Mouse (Mus musculus) induced T-regulatory cell, adult 2 months (primary cell): Measurements from ENCODE around the gene Cd46.
A peak's percentile ranks its signal among the peaks of the same experiment; 100 is the strongest.

Experiments used
- DNase-seq: peaks from one replicate; pipeline ENCODE4 v3.0.0-alpha.2; 2012; ENCODE audit warnings: low read depth

Gene Cd46

DNA sequence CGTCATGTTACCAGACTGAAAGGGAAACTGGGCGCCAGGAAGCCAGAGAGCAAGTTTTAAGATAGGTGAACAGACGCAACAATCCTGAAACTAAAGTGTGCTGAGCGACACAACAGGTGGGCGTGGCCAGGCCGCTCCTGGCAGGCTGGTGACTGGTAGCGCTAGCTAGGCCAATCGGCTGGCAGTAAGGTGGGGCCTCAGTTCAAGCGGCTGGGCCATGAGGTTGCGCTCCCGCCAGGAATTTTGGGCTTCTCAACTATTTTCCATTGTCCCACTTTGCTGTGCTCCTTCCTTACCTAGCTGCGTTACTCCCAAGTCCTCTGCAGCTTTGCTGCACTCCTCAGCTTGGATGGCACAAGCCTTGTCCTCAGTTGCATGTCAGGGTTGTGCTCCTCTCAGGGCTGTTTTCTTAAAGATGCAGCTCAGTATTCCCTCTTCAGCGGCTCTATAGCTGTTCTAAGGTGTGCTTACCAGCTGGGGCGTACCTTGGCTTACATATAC is at the start of gene Cd46:
Cd46 (minus strand) TSS at position 30 of the 501 bp plus-strand sequence.
- peak; percentile 85 for DNase-seq

DNA sequence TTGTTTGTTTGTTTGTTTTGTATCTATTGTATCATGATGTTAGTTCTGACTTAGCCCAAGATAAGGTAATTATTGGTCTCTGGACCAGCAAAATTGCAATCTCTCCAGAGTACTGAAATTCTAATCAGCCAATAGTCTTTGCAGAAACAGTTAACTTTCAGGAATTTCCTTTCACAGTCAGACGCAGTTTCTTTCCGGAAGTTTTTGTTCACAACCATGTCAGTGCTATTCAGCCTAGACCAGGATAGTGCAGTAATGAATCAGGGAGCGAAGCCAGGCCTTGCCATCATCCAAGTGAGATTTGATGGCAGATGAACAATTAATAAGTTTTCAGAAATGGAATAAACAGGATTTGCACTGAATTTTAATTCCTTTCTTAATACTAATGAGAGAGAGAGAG is 40.0 kb upstream of the Cd46 start:
- no peak for DNase-seq

DNA sequence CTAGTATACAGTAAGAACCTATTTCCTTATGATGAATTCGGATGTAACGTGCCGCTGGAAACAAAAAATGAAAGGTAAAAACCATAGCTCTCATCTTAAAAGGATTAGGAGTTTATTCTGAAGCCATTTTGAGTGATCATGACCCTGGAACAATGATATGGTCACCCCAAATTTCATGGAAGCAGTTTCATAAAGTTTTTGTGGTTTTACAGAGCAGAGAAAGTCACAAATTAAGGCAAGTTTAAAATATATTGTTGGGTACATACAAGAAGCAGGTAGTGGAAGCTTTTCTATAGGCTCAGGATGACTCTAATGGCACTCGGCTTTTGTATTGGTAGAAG is 39.6 kb upstream of the Cd46 start:
- DNase-seq: no peak

DNA sequence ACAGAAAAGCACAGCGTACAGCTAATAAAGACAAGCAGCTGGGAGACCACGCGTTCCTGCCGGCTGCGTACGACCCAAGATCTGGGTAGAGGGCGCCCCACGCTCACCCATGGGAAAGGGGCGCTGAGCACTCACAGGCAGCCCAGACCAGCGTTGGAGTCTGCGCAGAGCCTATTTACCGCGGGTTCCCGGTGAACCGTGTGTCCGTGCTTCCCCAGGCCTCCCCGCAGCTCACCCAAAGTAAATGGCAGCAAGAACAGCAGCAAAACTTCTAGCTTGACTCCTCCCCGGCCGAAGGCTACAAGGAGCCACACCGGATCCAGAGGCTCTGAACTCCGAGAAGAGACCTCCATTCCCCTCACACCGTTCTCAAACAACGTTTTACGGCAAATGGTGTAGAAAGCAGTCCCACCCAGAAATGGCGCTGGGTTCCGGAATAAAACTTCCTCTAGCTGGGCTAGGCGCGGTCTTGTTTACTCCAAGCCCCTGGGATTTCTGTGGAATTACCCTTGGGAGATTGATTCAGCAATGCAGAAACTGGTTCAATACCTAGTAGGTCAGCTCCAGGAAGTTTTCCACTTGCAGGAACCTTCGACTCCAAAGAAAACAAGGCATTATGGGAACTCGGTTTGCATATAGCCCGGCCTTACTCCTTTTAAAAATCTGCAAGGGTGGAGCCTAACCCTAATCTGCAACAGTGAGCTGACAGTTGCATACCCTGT is 39.1 kb upstream of the Cd46 start, which contains the start of gene Cr1l:
Cr1l (minus strand) TSS at position 634 of the 722 bp plus-strand sequence.
- DNase-seq: peak; percentile 93

DNA sequence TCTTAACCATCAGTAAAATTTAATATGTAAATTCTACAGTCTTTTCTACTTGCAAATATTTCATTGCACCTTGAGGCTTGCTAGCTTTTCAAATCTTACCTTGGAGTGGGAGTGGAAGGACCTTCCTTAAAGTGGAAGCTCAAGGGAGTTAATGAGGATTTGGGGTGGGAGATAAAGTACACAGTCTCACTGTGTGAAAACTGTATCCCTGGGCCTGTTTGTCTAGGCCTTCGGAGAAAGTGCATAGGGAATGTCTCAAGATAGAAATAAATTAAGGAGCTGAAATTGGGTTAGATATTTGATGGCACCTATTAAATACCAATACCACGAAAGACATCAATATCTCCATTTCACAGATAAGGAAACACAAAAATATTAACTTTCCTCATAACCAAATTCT is 38.4 kb upstream of the Cd46 start:
- no peak for DNase-seq

DNA sequence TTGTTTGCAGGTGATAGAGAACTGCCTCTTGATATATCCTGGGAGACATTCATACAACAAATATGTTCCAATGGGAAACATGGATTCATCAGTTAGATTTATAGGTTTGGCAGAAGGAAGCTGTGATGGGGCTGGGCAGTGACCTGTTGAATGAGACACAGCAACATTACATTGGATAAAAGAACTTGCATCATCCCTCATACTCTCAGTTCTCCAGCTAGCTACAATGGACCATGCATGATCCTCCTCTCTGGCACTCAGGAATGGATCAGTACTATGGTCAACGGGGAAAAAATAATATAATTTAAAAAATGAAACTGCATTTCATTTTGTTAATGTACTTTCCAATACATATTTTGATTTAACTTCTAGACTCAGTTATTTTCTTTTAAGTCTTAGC is 37.8 kb upstream of the Cd46 start:
- DNase-seq: no peak

DNA sequence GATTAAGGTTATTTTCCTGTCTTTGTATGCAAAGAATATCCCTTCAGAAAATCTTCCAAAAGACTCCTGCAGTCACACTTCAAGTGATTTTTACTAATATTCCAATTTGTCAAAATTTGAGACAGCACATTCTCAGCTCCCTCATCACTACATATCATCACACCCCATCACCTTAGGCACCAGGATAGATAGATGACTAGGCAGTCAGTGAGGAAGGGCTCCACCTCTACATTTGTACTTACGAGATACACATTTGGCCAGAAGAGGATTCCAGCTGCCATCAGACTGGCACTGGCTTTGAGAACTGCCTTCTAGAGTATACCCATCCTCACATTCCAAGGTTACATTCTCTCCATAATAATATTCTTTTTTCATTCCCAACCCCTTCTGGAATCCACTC is 22.4 kb upstream of the Cd46 start:
- DNase-seq: no peak

DNA sequence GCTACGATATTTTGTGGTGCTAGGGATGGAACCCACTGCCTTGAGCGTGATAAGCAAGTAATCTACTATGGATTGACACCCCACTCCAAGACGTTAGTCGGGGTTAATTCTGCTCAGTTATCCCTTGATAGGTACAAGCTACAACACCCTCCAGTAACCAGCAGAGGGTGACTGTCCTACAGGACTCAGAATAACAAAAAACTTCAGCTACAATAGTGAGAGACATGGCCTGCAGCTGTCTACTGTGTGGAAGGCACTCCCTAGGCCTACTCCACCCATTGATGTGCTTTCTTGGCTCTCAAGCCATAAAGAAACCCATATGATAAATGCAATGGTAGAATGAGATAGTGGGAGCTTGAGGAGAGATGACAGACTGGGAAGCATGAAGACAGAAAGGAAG is 21.6 kb upstream of the Cd46 start:
- no peak for DNase-seq

DNA sequence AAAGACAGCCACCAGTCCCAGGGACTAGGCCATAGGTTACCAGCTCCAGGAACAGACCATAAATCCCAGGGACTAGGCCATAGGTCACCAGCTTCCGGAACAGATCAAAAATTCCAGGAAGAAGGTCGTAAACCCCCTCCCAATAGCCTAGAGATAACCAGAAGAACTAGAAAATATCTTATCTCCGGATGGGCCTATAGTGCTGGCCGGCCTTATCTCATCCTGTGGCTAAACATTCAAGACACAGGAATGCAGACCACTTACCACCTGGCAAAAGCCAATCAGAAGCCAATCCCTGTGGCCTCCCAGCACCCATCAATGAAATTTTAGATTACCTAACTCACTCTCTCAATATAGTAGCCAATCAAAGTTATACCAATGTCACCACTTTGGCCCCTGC is 8.6 kb upstream of the Cd46 start:
- DNase-seq: no peak

DNA sequence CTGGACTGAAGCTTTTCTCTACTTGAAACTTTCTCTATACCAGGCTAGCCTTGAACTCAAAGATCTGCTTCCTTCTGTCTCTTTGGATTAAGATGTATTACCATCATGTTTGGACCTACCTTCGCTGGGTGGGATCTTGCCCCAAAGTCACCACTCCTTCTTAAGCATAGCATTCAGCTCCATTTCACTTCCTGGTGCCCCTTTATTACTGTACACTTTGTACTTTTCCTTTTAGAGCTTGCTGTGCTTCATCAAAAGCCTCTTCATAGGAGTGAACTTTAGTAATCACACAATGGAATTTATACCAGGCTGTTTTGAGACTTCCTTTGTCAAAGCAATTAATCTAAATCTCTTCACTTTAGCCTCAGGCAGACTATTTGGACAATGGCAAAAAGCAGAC is 6.0 kb upstream of the Cd46 start:
- no peak for DNase-seq

DNA sequence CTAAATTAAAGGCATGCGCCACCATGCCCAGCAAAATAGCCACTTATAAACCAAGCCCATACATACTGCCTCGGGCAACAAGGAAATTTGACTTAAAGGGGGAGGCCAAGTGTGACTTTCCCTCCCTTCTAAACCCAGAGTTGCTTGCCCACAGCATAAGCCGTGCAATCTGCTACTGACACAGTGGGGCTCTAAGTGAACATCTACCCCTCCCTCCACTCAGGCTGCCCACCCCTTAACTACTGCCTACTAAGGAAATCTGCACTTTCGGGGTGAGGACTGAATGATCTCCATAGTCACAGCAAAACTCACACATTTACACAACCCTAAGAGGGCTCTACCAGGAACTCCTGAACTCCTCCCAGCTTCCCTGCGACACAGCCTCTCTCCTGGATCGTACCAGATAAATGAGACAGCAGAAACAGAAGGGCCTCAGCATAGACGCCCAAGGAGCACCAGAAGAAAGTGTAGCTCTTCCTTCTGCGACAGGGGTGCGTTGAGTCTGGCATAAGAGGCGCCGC is 290 bp downstream of the Cd46 start:
- no peak for DNase-seq

DNA sequence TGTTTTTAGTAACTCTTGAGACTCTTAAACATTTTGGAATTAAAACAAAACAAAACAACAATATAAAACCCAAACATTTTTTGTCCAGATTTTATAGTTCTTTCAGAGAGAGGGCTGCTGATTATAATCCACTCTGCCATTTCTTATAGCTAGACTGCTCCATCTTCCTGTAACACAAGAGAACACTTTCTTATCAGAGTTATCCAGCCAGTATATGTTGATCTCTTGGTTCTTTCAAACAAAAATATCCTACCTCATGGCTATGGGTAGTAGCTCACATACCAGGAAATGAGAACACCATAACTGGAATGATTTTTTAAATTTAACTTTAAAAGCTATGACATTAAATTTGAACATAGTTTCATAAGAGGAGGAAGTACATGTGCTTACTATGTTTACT is 9.9 kb downstream of the Cd46 start:
- no peak for DNase-seq

DNA sequence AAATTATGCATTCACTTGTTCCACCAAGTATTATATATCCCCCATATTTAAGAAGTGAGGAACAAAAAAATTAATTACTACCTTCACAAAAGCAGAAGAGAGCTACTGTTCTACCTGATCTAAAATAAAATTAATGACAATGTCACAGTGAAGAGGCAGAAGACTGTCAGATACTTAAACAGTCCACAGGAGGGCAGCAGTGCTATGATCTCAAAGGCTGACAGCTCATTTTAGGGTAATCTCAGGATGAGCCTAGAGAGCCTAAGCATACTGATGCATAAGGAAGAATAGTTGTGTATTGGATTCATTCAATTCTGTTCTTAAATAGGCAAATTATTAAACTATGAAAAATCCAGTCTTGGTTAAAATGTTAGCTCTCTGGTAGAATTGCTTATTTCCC is 51.6 kb downstream of the Cd46 start:
- peak; percentile 56 for DNase-seq

DNA sequence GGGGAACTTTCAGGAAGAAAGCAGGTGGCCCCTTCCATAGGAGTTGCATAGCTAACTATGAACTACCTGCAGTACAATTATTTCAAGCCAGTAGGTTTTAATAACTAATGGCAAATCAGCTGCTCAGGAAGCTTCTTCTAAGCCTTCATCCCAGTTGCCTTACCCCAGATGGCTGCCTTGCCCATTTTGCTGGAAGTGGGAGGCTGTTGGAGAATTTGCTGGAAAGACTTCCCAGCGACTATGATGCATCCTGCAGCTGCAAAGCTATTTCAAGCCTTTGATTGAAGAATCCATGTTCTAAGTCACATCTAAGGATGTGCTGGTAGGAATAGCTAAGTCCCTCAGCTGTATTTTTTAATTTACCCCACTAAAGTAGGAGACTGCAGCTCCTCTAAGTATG is 53.7 kb downstream of the Cd46 start:
- no peak for DNase-seq

DNA sequence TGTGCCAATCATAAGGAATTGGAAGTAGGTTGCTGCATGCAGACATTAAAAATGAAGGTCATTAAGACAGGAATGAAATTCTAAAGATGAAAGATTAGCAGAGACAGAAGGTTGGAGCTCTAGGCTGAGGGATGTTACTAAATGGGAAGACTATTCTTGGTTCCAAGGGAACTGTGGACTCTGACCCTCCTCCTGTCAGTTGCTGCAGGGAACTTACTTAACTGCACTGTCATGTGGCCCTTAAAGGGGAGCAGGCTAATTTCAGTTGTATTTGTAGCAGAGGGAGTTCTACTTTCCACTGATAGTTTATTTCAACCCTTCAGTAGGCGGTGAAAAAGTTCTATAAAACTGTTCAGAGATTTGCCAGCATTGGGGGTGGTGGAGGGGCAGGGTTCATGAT is 54.1 kb downstream of the Cd46 start:
- DNase-seq: no peak

DNA sequence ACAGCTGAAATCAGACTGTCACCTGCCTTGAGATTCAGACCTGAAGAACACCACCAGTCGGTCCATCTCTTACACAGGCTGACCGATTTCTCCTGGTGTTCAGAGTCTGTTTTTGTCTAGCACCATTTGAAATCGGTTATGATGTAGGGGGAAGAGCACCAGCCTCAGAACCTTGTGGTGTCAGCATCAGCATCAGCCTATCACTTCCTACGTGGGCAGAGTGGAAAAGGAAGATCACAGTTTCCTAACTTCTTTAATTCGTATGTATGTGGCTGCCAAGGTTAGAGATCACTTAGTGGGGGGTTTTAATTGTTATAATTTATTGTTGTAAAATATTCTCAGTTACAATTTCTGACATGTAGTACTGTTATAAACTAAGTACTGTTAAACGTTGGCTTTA is 54.6 kb downstream of the Cd46 start:
- no peak for DNase-seq

DNA sequence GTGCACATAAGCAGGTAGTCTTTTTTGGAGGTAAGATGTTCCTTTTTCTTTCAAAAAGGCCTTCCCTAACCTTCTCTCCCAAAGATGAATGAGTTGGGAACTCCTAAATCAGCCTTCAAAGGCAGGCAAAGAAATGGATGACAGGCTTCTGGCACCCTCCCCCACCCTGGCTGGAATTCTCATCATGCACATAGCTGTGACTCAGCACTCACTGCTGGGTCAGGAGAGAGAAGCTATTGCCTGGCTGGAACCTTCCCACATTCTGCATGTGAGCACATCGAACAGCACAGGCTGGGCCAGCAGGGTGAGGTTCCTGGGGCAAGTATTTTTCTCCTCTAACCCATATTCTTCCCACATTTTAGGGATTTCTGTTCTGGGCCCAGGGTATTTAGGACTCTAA is 58.1 kb downstream of the Cd46 start:
- DNase-seq: no peak

DNA sequence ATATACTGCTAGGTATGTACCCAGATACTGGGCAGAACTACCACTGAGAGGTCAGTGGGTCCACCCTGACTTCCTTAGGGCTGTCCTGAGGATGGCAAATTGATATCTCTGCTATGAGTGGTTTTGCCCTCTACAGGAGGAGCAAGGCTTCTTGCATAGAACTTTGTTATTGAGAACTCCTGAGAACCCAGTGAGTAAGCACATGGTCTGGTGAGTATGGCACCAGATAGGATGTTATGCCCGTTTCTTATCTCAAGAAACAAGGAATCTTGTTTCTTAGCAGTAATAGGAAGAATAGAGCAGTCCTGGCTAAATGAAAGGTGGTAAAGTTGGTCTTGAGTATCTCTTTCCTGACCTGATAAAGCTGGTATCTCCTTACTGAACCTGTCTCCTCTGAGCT is 59.3 kb downstream of the Cd46 start:
- DNase-seq: no peak

DNA sequence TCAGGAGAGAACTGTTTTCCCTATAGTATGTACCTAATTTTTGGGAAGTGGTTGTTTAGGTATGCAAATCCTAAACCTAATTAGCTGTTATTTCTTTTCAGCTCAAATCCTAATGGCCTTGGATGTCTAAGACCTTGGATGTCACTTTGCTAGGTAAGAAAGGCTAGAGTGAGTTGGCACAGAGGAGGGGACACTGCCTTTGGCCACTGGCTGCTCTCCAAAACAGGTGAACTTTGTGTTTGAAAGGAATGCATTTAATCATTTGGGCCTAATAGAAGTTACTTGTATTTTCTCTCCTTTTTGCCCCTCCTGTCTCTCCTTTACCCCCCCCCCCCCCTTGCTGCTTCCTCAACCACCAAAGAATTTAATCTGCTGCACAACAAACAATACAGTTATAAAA is 60.3 kb downstream of the Cd46 start:
- DNase-seq: no peak

DNA sequence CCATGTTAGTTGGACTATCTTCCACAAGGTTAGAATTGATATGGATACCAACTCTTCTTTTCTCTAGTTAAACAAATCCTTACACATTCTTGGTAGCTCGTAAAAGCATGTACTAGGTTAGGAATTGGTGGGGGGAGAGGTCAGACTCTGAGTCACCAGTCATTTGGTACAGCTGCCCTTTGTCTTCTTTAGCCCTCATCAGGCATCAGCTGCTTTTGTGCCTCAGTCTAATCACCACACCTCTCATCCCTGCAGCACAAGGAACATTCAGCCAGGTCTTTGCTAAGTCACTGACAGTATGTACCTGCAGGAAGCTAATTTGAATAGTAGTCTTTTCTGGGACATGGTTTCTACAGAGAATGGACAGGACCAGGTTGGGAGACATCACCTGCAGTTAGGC is 64.5 kb downstream of the Cd46 start:
- DNase-seq: no peak

DNA sequence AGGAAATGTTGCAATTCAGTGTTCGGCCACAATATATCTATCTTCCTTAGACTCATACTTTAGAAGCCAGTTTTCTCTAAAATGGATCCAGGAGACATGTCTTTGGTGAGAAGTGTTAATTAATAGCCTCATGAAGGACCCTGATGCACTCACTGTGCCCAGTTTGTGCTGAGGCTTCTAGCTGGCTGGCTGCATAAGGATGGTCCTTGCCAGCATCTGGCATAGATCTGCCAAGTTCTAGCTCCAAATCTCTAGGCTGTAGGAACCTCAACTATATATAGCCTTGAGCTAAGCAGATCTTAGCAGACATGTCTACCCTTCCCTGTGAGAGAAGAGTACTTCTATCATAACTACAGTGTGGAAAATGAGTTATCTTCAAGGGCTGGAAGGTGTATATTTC is 68.2 kb downstream of the Cd46 start:
- DNase-seq: no peak

DNA sequence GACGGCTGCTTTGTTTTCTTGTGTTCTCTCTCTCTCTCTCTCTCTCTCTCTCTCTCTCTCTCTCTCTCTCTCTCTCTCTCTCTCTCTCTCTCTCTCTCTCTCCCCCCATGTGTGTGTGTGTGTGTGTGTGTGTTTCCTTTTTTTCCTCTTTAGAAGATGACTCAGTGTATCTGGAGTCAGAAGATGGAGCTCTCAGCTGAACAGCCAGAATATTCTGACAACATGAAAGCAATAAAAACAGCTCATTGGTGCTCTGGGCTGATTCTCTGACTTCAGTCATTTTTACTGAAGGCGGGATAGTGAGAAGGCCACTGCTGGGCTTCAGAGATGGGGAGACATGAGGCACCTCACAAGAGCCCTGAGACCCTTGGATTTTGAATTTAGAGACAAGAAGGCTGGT is 70.2 kb downstream of the Cd46 start:
- DNase-seq: no peak

DNA sequence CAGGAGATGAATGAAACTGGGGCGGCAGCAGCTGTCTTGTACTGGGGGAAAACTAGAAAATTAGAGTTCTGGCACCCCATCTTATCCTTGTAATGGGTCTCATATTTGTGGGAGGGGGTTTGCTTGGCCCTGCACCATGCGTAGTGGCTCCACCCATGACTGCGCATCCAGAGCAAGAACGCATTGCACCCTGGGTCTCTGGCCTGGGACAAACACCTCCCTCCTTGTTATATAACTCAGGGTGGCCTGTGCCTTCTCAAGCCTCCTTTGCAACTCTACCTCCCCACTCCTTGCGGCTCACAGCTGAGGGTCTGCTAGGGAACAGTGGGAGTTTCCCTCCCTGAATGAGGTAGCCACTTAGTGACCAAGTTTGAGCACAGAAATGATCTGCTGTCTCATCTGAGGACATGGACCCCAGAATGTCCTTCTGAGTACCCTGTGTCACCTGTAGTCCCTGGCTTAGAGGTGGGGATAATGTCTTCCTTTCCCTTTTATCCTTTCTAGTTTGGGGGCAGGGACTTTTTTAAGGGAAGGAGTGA is 72.9 kb downstream of the Cd46 start:
- DNase-seq: no peak
